Mouse (Mus musculus): ENCODE data around the gene Il1rl1. TPM values are rescaled to one million over a fixed set of nuclear protein-coding genes. Genes with fewer than 3 reads are reported as not detected.
A peak's percentile ranks its signal among the peaks of the same experiment; 100 is the strongest.

The Il1rl1 gene
- 0.92 and 1.1 TPM in 2 replicates for polyA plus RNA-seq (2012; rRNA removed)

- H3K4me3 ChIP-seq (replicated peaks; ENCODE audit: extremely low read depth, low read depth, low read length) = no peak within 1 kb of the TSS
- H3K4me1 ChIP-seq (ENCODE audit: control insufficient read depth, insufficient read depth, low read length) = no peaks in the 10 kb centered on the region
- DNase-seq = no peak
- TF ChIP-seq CTCF (IDR thresholded peaks at IDR 0.05; ENCODE audit: insufficient read depth, low read length) (no peak), POLR2A (IDR thresholded peaks at IDR 0.05; ENCODE audit: borderline replicate concordance, extremely low read depth, low read depth, low read length) (no peak)
- 68% methylated on average over 5 of the region's 5 CpGs for WGBS
These were observed at the start of gene Il1rl1 for GRCm38 (mm10) chr1:40428910-40429675. Gene Il1rl1 (plus strand): TSS chr1:40429570.

- 41% methylated on average over 6 of the region's 6 CpGs for WGBS
- peak; percentile 66 for DNase-seq
- Histone ChIP-seq H3K4me1 (ENCODE audit: control insufficient read depth, insufficient read depth, low read length) (peaks cover 9% of the 10 kb centered on the region), H3K4me3 (replicated peaks; ENCODE audit: extremely low read depth, low read depth, low read length) (no peak overlapping the region)
- TF ChIP-seq POLR2A (IDR thresholded peaks at IDR 0.05; ENCODE audit: borderline replicate concordance, extremely low read depth, low read depth, low read length) (no peak), CTCF (IDR thresholded peaks at IDR 0.05; ENCODE audit: insufficient read depth, low read length) (0 out of 2 replicates have a peak, but pooled peaks have one; percentile 21)
These were observed 49.3 kb upstream of the Il1rl1 start for GRCm38 (mm10) chr1:40380111-40380510.

GRCm38 (mm10) chr1:40380990-40381389, 48.4 kb upstream of the Il1rl1 start:
- H3K4me1 ChIP-seq (ENCODE audit: control insufficient read depth, insufficient read depth, low read length) = peaks cover 2% of the 10 kb centered on the region; the same call in 1 of the 2 replicates
- WGBS = 78% methylated on average over 11 of the region's 11 CpGs
- no peak for DNase-seq
- no peak for TF ChIP-seq POLR2A (IDR thresholded peaks at IDR 0.05; ENCODE audit: borderline replicate concordance, extremely low read depth, low read depth, low read length)
- no peak for TF ChIP-seq CTCF (IDR thresholded peaks at IDR 0.05; ENCODE audit: insufficient read depth, low read length)
- H3K4me3 ChIP-seq (replicated peaks; ENCODE audit: extremely low read depth, low read depth, low read length) = no peak overlapping the region

DNA sequence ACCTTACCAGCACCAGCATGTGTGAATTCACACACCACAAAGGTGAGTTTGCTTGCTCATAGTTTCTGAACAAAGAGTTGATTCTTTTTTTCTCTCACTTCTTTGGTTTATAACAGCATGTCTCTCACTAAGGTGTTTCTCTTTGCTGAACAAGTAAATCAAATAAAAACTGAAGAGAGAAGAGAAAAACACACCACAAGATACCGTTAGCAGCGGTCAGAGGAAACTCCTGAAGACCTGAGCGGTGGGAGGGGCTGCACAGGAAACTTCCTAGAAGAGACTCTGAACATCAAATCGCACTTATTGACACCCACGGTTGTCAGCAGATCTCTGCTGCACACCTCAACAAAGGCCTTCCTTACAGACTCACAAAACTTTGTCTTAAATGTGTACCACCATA, 46.5 kb upstream of the Il1rl1 start:
- no peak for TF ChIP-seq POLR2A (IDR thresholded peaks at IDR 0.05; ENCODE audit: borderline replicate concordance, extremely low read depth, low read depth, low read length)
- TF ChIP-seq CTCF (IDR thresholded peaks at IDR 0.05; ENCODE audit: insufficient read depth, low read length) = no peak
- Histone ChIP-seq H3K4me3 (replicated peaks; ENCODE audit: extremely low read depth, low read depth, low read length) (no peak overlapping the region), H3K4me1 (ENCODE audit: control insufficient read depth, insufficient read depth, low read length) (no peaks in the 10 kb centered on the region)
- no peak for DNase-seq
- 70% methylated on average over 5 of the region's 5 CpGs for WGBS

- Histone ChIP-seq H3K4me1 (ENCODE audit: control insufficient read depth, insufficient read depth, low read length) (no peaks in the 10 kb centered on the region), H3K4me3 (replicated peaks; ENCODE audit: extremely low read depth, low read depth, low read length) (no peak overlapping the region)
- no peak for DNase-seq
- 91% methylated on average over 8 of the region's 8 CpGs for WGBS
- TF ChIP-seq POLR2A (IDR thresholded peaks at IDR 0.05; ENCODE audit: borderline replicate concordance, extremely low read depth, low read depth, low read length) = no peak
These were observed 44.3 kb upstream of the Il1rl1 start for GRCm38 (mm10) chr1:40384931-40385545.

DNA sequence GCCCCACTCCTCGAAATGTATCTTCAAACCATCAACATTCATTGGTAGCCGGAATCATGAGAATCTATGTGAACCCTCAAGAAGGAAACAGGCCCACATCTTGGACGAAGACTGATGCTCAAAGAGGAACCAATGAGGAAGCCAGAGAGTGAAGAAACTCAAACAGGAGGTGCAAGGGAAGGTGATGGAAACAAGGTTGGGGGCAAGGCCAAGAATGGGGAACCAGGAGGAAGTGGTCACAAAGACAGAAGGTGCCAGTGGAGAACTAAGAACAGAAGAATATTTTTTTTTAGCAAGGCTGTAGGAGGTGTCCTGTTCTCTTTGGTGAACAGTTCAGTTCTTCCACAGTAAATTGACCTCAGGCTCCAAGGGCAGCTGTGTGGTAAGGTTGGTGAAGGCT, 38.0 kb upstream of the Il1rl1 start:
- TF ChIP-seq POLR2A (IDR thresholded peaks at IDR 0.05; ENCODE audit: borderline replicate concordance, extremely low read depth, low read depth, low read length) (no peak), CTCF (IDR thresholded peaks at IDR 0.05; ENCODE audit: insufficient read depth, low read length) (no peak)
- WGBS = 75% methylated on average over 3 of the region's 3 CpGs
- no peak overlapping the region for H3K4me3 ChIP-seq (replicated peaks; ENCODE audit: extremely low read depth, low read depth, low read length)
- no peaks in the 10 kb centered on the region for H3K4me1 ChIP-seq (ENCODE audit: control insufficient read depth, insufficient read depth, low read length)
- no peak for DNase-seq

DNA sequence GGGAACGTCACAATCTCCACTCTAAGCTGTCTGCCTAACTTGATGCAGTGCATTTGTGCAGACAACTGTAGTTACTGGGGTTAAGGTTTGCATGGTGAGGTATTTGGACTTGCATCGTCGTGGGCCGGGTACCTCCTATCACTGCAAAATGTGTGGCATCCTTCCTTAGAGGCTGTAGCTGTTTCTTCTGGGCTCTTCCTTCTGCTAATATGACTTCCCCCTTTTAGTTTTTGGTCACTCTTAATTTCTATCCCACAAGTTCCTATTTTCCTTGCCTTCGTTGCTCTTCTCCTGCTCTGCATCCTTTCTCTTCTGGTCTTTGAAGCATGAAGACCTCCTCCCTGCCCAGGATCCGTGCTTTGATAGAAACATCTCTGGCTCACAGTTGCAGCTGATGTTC, 36.8 kb upstream of the Il1rl1 start:
- DNase-seq = no peak
- TF ChIP-seq POLR2A (IDR thresholded peaks at IDR 0.05; ENCODE audit: borderline replicate concordance, extremely low read depth, low read depth, low read length) = no peak
- no peak for TF ChIP-seq CTCF (IDR thresholded peaks at IDR 0.05; ENCODE audit: insufficient read depth, low read length)
- no peak overlapping the region for H3K4me3 ChIP-seq (replicated peaks; ENCODE audit: extremely low read depth, low read depth, low read length)
- 78% methylated on average over 6 of the region's 6 CpGs for WGBS
- no peaks in the 10 kb centered on the region for H3K4me1 ChIP-seq (ENCODE audit: control insufficient read depth, insufficient read depth, low read length)

DNA sequence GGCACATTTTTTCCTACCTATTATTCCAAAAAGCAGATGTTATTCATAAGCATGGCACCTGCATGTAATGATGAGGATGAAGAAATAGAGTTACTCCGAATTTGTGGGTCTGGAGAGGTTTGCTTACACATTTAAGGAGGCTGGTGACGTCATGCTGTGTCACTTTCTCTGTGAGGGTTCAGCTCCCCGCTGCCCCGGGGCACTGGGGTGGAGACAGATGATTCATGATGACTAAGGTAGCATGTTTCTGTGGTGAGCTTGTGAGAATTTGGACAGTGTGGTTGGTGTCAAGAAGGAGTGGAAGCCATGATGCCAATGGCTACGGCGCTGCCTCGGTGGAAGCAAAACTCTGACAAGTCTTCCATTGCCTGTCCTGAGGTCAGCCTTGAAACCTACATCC, 36.2 kb upstream of the Il1rl1 start:
- no peak for DNase-seq
- Histone ChIP-seq H3K4me1 (ENCODE audit: control insufficient read depth, insufficient read depth, low read length) (no peaks in the 10 kb centered on the region), H3K4me3 (replicated peaks; ENCODE audit: extremely low read depth, low read depth, low read length) (no peak overlapping the region)
- no peak for TF ChIP-seq CTCF (IDR thresholded peaks at IDR 0.05; ENCODE audit: insufficient read depth, low read length)
- TF ChIP-seq POLR2A (IDR thresholded peaks at IDR 0.05; ENCODE audit: borderline replicate concordance, extremely low read depth, low read depth, low read length) = no peak
- WGBS = 72% methylated on average over 7 of the region's 7 CpGs

- Histone ChIP-seq H3K4me3 (replicated peaks; ENCODE audit: extremely low read depth, low read depth, low read length) (no peak overlapping the region), H3K4me1 (ENCODE audit: control insufficient read depth, insufficient read depth, low read length) (no peaks in the 10 kb centered on the region)
- 84% methylated on average over 6 of the region's 6 CpGs for WGBS
- TF ChIP-seq CTCF (IDR thresholded peaks at IDR 0.05; ENCODE audit: insufficient read depth, low read length) (no peak), POLR2A (IDR thresholded peaks at IDR 0.05; ENCODE audit: borderline replicate concordance, extremely low read depth, low read depth, low read length) (no peak)
- no peak for DNase-seq
These were observed 29.7 kb upstream of the Il1rl1 start for GRCm38 (mm10) chr1:40399639-40400038.

GRCm38 (mm10) chr1:40404682-40405081, 24.7 kb upstream of the Il1rl1 start:
- DNase-seq = no peak
- 55% methylated on average over 7 of the region's 7 CpGs for WGBS
- no peak for TF ChIP-seq CTCF (IDR thresholded peaks at IDR 0.05; ENCODE audit: insufficient read depth, low read length)
- Histone ChIP-seq H3K4me1 (ENCODE audit: control insufficient read depth, insufficient read depth, low read length) (no peaks in the 10 kb centered on the region), H3K4me3 (replicated peaks; ENCODE audit: extremely low read depth, low read depth, low read length) (no peak overlapping the region)
